Mouse (Mus musculus) midbrain, embryonic 16.5 days (tissue): ENCODE results near the gene Lpp. TPM values are rescaled to one million over a fixed set of nuclear protein-coding genes. Genes with fewer than 3 reads are reported as not detected.

Experiments
- ATAC-seq: fragments of 200-750 bp; cut with Nextera tagmentation; 2 replicates; pipeline ENCODE4 v1.8.0; 2017; ENCODE audit warnings: moderate TSS enrichment
- H3K27ac ChIP-seq: fragments of 300-500 bp; sonication (generic); 2 replicates; pipeline ENCODE4 v1.5.1; 2014; ENCODE audit warnings: mild to moderate bottlenecking, low read length, mixed read lengths
- H3K27me3 ChIP-seq: fragments of 300-500 bp; sonication (generic); 2 replicates; pipeline ENCODE4 v1.6.1; 2014; ENCODE audit warnings: low read depth, low read length, mixed read lengths; ENCODE audit not compliant: control insufficient read depth, insufficient read depth
- H3K36me3 ChIP-seq: fragments of 300-500 bp; sonication (generic); 2 replicates; pipeline ENCODE4 v1.6.1; 2014; ENCODE audit warnings: mild to moderate bottlenecking, low read length, moderate library complexity, mixed read lengths; ENCODE audit not compliant: control insufficient read depth, insufficient read depth
- H3K4me1 ChIP-seq: fragments of 300-500 bp; sonication (generic); 2 replicates; pipeline ENCODE4 v1.6.1; 2014; ENCODE audit warnings: mild to moderate bottlenecking, low read length, mixed read lengths; ENCODE audit not compliant: control insufficient read depth, insufficient read depth
- H3K4me2 ChIP-seq: fragments of 300-500 bp; sonication (generic); 2 replicates; pipeline ENCODE4 v1.6.1; 2014; ENCODE audit warnings: mild to moderate bottlenecking, low read length, mixed read lengths
- H3K4me3 ChIP-seq: fragments of 300-500 bp; sonication (generic); 2 replicates; pipeline ENCODE4 v1.5.1; 2014; ENCODE audit warnings: low read depth, mild to moderate bottlenecking, low read length, moderate library complexity, mixed read lengths
- H3K9ac ChIP-seq: fragments of 300-500 bp; sonication (generic); 2 replicates; pipeline ENCODE4 v1.6.1; 2014; ENCODE audit warnings: low read depth, low read length, mixed read lengths
- H3K9me3 ChIP-seq: fragments of 300-500 bp; sonication (generic); replicated peaks from 2 replicates; pipeline ENCODE4 v1.6.1; 2014; ENCODE audit warnings: mild to moderate bottlenecking, low read length, mixed read lengths; ENCODE audit not compliant: control insufficient read depth, poor library complexity, severe bottlenecking
- WGBS: fragments of 180-500 bp; shearing (Covaris S2); extraction: QIAGEN DNeasy Blood & Tissue Kit; methylation state at CpG from one replicate; pipeline ENCODE4 v1.1.7; 2014; 5-methylcytosine and 5-hydroxymethylcytosine counted together
- polyA plus RNA-seq: library from polyadenylated mRNA; unstranded; fragments of >200 nt; fragmentation: Nextera tagmentation; extraction: Ambion mirVana; gene quantifications from 2 replicates; pipeline ENCODE4 v1.2.1, GENCODE M21; 2015

The Lpp gene
- polyA plus RNA-seq, 1 experiment from 2014 or later, result 10.7 TPM

DNA sequence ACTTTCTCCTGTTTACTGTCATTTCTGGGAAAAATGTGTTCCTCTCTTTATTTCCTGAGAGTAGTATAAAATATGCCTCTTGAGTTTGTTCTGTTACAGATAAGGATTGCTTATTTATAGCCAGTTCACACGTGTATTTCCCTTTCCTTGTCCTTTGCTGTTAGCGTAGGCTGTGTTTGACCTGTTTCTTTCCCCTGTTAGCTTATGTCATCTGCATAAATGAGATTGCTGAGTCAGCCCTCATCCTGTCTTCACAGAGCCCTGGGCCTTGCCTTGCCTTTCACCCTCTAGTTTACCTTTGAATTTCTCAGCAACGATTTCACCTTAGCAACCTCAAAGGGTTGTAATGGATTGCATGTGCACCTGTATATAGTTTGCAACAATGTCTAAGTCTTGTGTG lies 32.5 kb downstream of the Lpp start:
- H3K27ac ChIP-seq, result no peak overlapping the region
- no peak overlapping the region for H3K4me2 ChIP-seq
- H3K27me3 ChIP-seq, result no peaks in the 10 kb centered on the region
- H3K4me1 ChIP-seq, result peaks cover 10% of the 10 kb centered on the region
- H3K9ac ChIP-seq, result no peak overlapping the region
- WGBS, result 77% methylated on average over 3 of the region's 3 CpGs
- H3K9me3 ChIP-seq, result no peaks in the 10 kb centered on the region
- H3K36me3 ChIP-seq, result no peaks in the 10 kb centered on the region
- no peak for ATAC-seq
- no peak overlapping the region for H3K4me3 ChIP-seq

GRCm38 (mm10) chr16:24427606-24428005 lies 34.3 kb downstream of the Lpp start:
- no peak overlapping the region for H3K9ac ChIP-seq
- no peaks in the 10 kb centered on the region for H3K27me3 ChIP-seq
- no peak overlapping the region for H3K4me3 ChIP-seq
- ATAC-seq, result no peak
- H3K4me1 ChIP-seq, result no peaks in the 10 kb centered on the region; the same call in 1 of the 2 replicates
- 95% methylated on average over 3 of the region's 3 CpGs for WGBS
- H3K4me2 ChIP-seq, result no peak overlapping the region
- H3K27ac ChIP-seq, result no peak overlapping the region
- no peaks in the 10 kb centered on the region for H3K36me3 ChIP-seq
- no peaks in the 10 kb centered on the region for H3K9me3 ChIP-seq

- H3K4me3 ChIP-seq, result no peak overlapping the region
- 82% methylated on average over 4 of the region's 4 CpGs for WGBS
- no peak for ATAC-seq
- H3K27me3 ChIP-seq, result no peaks in the 10 kb centered on the region
- H3K4me2 ChIP-seq, result no peak overlapping the region
- no peak overlapping the region for H3K9ac ChIP-seq
- H3K27ac ChIP-seq, result no peak overlapping the region
- no peaks in the 10 kb centered on the region for H3K9me3 ChIP-seq
- H3K36me3 ChIP-seq, result no peaks in the 10 kb centered on the region
- H3K4me1 ChIP-seq, result no peaks in the 10 kb centered on the region; the same call in 1 of the 2 replicates
Measured at GRCm38 (mm10) chr16:24428055-24428454, 34.7 kb downstream of the Lpp start.

- no peaks in the 10 kb centered on the region for H3K27me3 ChIP-seq
- no peaks in the 10 kb centered on the region for H3K4me1 ChIP-seq
- no peak overlapping the region for H3K4me3 ChIP-seq
- H3K9ac ChIP-seq, result no peak overlapping the region
- H3K4me2 ChIP-seq, result no peak overlapping the region
- no peak for ATAC-seq
- WGBS, result 87% methylated on average over 4 of the region's 4 CpGs
- no peaks in the 10 kb centered on the region for H3K36me3 ChIP-seq
- H3K9me3 ChIP-seq, result no peaks in the 10 kb centered on the region
- no peak overlapping the region for H3K27ac ChIP-seq
Measured at GRCm38 (mm10) chr16:24428742-24429141, 35.4 kb downstream of the Lpp start.

DNA sequence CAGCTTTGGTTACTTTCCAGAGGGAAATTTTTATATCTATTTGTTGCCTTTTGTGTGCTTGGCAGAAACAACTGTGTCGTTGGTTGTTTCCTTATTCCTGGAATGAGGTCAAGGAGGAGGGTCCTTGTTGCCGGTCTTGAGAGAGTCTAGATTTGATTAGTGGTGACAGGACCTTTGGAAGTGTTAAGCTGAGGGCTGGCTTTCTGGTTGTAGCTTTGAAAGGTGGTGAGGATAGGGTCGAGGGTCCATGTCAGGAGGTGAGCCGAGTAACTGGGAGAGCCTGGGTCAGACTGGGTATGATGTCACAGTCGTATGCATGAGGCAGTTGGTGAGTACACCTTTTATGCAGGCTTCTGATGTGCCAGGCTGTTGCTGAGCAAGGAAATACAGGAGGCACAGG lies 36.4 kb downstream of the Lpp start:
- H3K9ac ChIP-seq, result no peak overlapping the region
- no peaks in the 10 kb centered on the region for H3K36me3 ChIP-seq
- peaks cover 4% of the 10 kb centered on the region; the same call in 1 of the 2 replicates for H3K4me1 ChIP-seq
- no peak overlapping the region for H3K4me3 ChIP-seq
- ATAC-seq, result no peak
- 72% methylated on average over 5 of the region's 5 CpGs for WGBS
- no peak overlapping the region for H3K27ac ChIP-seq
- H3K9me3 ChIP-seq, result no peaks in the 10 kb centered on the region
- no peaks in the 10 kb centered on the region for H3K27me3 ChIP-seq
- no peak overlapping the region for H3K4me2 ChIP-seq

DNA sequence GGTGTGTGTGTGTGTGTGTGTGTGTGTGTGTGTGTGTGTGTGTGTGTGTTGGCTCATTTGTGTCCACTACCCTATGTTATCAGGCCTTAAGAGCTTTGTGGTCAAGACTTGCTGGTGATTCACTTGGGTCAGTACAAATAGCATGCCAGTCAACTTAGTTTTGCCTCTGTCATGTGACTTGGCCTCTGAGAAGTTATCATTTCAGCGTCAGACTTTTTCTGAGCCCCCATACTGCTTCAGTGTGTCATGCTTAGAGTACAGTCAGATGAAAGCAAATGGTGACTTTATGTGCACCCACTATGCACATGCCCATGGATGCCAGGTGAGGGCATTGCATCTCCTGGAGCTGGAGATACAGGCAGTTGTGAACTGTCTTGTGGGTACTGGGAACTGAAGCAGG lies 38.5 kb downstream of the Lpp start:
- H3K4me2 ChIP-seq, result no peak overlapping the region
- H3K4me3 ChIP-seq, result no peak overlapping the region
- no peaks in the 10 kb centered on the region for H3K27me3 ChIP-seq
- no peak overlapping the region for H3K9ac ChIP-seq
- H3K36me3 ChIP-seq, result no peaks in the 10 kb centered on the region
- 97% methylated on average over 1 of the region's 1 CpGs for WGBS
- peaks cover 10% of the 10 kb centered on the region; the same call in 1 of the 2 replicates for H3K4me1 ChIP-seq
- no peak for ATAC-seq
- H3K27ac ChIP-seq, result no peak overlapping the region
- no peaks in the 10 kb centered on the region for H3K9me3 ChIP-seq

- peaks cover 10% of the 10 kb centered on the region; the same call in 1 of the 2 replicates for H3K4me1 ChIP-seq
- H3K27ac ChIP-seq, result no peak overlapping the region
- H3K9me3 ChIP-seq, result no peaks in the 10 kb centered on the region
- no peak overlapping the region for H3K4me3 ChIP-seq
- 44% methylated on average over 7 of the region's 7 CpGs for WGBS
- H3K9ac ChIP-seq, result no peak overlapping the region
- H3K27me3 ChIP-seq, result no peaks in the 10 kb centered on the region
- H3K36me3 ChIP-seq, result no peaks in the 10 kb centered on the region
- H3K4me2 ChIP-seq, result no peak overlapping the region
- no peak for ATAC-seq
Measured at GRCm38 (mm10) chr16:24433563-24433962, 40.3 kb downstream of the Lpp start.

DNA sequence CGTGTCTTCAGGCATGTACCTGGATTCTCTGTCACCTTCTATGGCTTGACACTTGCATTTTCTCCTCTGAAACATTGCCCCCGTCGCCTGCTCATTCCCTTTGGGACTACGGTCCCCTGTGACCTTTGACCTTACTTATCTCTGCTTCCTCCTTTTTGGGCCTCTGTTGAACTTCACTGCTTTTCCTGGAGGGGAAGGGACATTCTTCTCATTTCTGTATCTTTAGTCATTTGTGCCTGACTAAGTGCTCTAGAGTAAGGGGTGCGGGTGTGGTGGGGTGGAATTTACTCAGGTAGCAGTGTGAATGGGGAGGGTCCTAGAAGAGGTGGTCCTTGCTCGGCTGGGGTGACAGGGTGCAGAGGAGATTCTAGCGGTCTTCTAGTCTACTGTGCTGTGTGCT lies 40.7 kb downstream of the Lpp start:
- ATAC-seq, result 0 out of 2 replicates have a peak, but pooled peaks have one; percentile 15
- H3K27ac ChIP-seq, result 0 out of 2 replicates have a peak overlapping the region, but pooled peaks have one; percentile 12
- no peak overlapping the region for H3K4me3 ChIP-seq
- no peaks in the 10 kb centered on the region for H3K27me3 ChIP-seq
- H3K36me3 ChIP-seq, result no peaks in the 10 kb centered on the region
- WGBS, result 83% methylated on average over 7 of the region's 7 CpGs
- no peak overlapping the region for H3K9ac ChIP-seq
- no peaks in the 10 kb centered on the region for H3K9me3 ChIP-seq
- peaks cover 10% of the 10 kb centered on the region; the same call in 1 of the 2 replicates for H3K4me1 ChIP-seq
- H3K4me2 ChIP-seq, result no peak overlapping the region

- WGBS, result 38% methylated on average over 7 of the region's 7 CpGs
- H3K4me2 ChIP-seq, result no peak overlapping the region
- H3K36me3 ChIP-seq, result no peaks in the 10 kb centered on the region
- ATAC-seq, result peak; percentile 78
- H3K4me1 ChIP-seq, result peaks cover 10% of the 10 kb centered on the region; the same call in 1 of the 2 replicates
- no peak overlapping the region for H3K4me3 ChIP-seq
- no peaks in the 10 kb centered on the region for H3K27me3 ChIP-seq
- no peak overlapping the region for H3K9ac ChIP-seq
- no peaks in the 10 kb centered on the region for H3K9me3 ChIP-seq
- peak overlapping the region; percentile 12; the same call in 1 of the 2 replicates for H3K27ac ChIP-seq
Measured at GRCm38 (mm10) chr16:24434531-24435114, 41.3 kb downstream of the Lpp start.
